Mouse (Mus musculus) frontal cortex, adult (tissue): ENCODE results near the gene Olfr729.

Experiments used
- ATAC-seq: cut with Nextera tagmentation; 2 replicates; pipeline ENCODE4 v1.9.2; 2017; ENCODE audit warnings: mild to moderate bottlenecking, moderate library complexity, mixed read lengths; ENCODE audit not compliant: low TSS enrichment

Gene Olfr729

DNA sequence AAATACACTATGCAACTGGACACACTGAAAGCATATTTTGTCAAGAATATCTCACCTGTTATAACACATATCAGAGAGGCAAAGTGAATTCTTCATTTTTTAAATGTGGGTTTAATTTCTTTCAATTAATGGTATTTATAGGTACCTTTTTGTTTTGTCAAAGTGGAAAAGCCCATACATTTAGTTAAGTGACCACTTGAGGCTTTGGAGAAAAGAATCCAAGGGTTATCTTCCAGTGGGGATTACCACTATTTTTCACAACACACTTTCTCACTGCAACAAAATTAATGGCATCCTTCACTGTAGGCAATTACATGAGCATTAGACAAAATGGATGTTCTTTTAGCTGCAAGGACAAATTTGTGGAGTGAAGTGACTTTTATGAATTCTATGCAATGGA lies at the start of gene Olfr729:
Gene Olfr729 (minus strand): TSS at position 101 of the 400 bp plus-strand sequence.
- ATAC-seq = no peak

DNA sequence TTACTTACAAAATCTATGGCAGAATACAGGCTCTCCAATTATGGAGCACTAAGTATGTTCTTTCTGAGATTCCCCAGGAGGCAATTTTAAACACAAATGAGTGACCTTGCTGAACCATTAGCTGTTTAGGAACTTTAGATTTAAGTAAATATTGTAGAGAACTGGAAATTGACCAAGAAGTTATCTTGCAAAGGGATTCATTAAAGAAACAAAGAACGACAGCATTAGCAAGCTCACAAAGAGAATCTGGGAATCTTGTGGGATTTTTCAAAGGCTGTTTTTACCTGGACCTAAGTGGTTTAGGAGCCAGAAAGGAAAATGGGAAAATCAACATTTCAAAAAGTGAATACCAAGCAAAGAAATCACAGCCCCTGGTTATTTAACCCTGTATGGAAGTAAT lies 35.4 kb upstream of the Olfr729 start, which contains the start of gene Olfr730:
Gene Olfr730 (minus strand): TSS at position 101 of the 400 bp plus-strand sequence.
- no peak for ATAC-seq

DNA sequence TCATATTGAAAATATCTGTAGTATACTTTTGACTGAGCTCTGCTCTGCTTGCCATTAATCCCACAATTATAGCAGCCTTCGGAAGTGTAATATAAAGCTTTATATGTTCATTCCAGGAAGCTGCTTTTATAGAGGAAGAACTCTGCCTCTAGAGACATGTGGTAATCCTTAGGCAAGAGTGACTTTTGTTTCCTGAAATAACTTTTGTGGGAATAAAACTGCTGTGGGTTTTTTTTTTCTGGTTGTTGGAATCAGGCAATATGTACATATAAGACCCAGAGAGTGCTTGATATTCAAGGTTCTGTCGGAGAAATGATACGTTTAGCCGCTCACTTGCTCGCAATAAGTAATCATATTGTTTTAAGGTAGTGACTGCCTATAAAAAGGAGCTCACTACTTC lies 10.1 kb downstream of the Olfr729 start, which contains the start of gene Olfr728:
Gene Olfr728 (minus strand): TSS at position 101 of the 400 bp plus-strand sequence.
- ATAC-seq = no peak

DNA sequence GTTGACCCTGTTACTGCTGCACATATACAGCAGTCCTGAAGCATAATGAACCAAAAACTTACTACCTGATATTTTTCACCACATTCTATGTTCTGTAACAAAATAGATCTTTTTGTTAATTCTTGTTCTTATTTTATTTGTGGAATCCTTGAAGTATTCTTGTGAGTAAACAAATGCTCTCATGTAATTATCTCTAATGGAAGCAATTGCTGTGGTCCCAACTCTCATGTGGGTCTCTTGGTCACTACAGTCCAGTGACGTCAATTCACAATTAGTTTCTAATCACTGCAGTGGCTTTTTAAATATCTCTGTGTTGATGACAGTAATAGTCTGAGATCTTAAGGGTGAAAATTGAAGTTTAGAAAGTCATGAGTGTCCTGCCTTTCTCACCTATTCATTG lies 29.8 kb downstream of the Olfr729 start, which contains the start of gene Olfr727:
Gene Olfr727 (plus strand): TSS at position 301 of the 400 bp plus-strand sequence.
- no peak for ATAC-seq
